Mouse (Mus musculus): ENCODE results near the gene Ctdspl.

Ctdspl gene

DNA sequence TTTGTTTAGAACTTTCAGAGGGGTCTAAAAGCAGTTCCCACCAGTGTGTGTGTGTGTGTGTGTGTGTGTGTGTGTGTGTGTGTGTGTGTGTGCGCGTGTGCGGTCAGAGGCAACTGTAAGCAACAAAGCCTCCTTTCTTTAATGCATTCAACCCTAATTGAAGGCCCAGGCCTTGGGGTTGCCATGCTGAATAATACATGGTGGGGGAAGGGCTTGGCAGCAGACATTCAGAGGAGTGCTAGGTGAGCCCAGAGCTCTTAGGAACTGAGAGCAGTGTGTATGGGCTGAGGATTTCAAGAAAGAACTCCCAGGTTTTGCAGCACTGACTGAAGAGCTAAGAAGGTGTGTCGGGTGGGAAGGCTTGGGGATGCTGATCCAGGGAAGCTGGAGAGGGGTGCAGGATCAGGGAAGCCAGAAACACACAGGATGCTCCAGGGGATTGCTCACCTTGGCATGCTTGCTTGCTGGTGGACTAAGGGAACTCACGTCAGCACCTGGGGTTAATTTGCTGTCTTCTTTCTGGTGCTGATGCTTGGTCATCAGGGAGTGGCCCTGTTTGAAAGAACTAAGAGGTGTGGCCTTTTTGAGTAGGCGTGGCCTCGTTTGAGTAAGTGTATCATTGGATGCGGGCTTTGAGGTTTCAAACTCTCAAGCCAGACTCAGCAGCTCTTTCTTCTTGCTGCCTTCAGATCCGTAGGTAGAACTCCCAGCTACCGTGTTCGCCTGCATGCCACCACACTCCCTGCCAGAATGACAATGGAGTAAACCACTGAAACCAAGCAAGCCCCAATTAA lies 62.7 kb downstream of the Ctdspl start:
- DNase-seq (ENCODE audit: low read depth, low spot score) = no peak

DNA sequence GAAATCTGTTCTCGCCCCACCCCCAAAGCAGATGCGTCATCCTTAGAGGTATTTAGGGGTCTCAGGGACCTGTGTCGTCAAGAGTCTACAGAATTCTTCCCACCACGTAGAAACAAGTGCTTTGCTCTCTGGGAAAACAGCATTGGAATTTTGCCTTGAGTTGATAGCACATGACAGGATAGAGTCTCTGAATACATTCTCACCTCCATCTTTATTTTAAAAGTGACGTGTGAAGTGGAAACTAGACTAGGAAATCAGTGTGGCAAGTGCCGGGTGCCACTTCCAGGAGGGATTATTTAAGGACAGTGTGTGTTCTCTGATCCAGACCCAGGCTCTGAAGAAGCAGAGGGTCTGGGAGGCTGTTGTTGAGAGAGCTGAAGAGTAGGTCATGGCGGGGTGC lies 64.2 kb downstream of the Ctdspl start:
- no peak for DNase-seq (ENCODE audit: low read depth, low spot score)

DNA sequence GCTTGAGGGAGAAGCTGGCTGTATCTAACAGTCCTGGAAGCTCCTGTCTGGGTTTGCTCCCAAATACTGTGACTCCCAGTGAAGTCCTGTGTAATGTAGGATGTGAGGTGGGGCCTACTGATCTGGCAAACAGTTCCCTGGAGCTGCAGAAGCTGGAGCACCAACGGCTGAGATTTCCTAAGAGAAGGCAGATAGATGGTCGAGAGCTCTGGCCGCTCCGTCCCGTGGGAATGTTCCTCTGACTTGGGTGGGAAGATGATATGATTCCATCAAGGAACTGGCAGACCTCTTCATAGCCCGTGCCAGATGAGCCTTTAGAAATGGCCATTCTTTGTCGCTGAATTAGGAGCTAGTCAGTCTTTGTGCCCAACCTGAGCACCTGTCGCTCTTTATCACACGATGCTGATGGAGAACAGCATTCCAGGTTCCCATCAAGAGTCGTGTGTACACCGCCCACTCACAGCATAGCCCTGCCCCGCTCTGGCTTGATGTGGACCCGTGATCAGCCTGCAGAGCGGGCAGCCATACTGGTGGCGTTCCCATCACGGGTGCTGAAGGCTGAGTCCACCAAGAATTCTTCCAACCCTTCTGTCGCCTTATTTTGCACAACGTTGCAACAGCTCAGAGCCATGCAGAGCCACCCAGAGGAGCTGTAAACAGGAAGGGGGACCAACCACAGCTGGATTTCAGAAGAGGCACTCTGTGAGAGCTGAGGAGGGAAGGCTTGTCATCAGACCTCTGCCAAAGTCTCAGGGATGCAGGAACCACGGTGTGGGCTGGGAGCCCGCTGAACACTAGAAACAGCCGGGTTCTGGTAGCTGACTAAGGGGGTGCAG lies 65.7 kb downstream of the Ctdspl start:
- DNase-seq (ENCODE audit: low read depth, low spot score) = no peak

DNA sequence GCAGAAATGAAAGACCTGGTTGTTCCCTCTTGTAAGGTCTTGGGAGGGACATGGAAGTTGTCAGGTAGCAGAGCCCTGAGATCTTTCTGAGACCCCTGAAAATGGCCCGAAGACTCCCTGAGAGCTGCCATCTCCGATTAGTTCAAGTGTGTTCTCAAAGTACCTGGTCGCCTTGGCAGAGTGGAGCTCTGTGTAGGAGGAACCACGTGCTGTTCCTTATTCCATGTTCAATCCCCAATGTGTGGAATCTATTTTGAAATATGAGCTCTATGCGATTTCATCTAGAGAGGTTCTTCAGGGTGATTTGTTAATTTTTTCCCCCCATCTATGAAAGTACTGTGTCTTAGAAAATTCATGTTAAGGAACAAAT lies 66.3 kb downstream of the Ctdspl start:
- no peak for DNase-seq (ENCODE audit: low read depth, low spot score)

DNA sequence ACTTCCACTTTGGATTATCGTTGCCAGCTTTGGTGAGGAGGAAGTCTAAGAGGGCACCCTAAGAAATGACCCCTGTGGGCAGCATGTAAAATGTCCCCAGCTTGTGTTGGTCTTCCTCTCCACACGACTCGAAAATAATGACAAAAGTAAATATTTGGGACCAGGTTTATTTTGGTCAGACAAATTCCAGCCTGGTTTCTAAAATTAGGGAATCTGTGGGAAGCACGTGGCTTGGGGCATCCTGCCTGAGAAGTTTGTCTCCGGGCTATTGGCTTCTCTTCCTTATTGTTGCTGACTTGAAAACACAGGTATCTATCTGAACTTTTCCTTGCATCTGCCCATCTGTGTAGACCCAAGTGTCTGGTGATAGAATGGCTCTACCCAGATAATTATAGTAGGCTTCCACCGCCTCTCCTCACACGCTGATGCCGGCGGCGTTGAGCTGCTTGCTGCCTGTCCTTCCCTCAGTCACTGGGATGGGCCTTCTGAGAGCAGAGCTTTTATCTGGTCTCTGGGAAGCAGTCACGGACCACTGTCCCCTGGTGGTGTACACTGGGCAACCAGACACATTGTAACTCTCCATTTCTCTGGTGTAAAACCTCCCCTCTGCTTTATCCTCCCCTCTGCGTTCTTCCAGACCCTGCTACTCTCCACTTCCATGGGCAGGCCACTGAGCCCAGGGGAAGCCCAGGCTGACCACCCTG lies 68.4 kb downstream of the Ctdspl start:
- no peak for DNase-seq (ENCODE audit: low read depth, low spot score)

DNA sequence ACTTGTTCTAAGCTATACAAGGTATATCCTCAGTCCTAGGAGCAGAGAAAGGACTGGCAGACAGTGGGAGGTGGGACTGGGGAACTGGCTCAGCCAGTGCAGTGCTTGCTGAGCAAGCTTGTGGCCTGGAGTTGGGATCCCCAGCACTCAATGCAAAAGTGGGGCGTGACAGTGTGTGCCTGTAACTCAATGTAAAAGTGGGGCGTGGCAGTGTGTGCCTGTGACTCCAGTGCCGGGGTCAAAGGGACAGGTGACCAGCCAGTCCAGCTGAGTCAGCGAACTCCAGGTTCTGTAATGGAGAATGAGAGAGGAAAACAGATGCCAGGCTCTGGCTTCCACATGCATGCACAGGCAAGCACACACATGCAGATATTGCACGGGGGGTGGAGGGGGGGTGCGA lies 69.3 kb downstream of the Ctdspl start:
- no peak for DNase-seq (ENCODE audit: low read depth, low spot score)

DNA sequence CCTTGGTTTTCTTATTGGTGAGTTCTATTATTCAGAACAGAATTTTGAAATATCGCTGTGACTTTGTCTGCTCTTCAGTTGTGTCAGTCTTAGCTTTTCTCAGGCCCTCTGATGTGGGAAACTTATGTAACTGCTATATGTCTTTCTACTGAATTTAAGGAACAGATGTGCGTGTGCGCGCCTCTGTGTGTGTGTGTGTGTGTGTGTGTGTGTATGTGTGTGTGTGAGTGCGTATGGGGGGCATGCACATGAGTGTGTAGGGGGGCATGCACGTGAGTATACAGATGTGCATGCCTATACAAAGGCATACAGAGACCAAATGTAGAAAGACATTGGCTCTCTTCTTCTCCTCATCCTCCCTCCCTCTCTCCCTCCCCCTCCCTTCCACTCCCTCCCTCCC lies 71.0 kb downstream of the Ctdspl start:
- DNase-seq (ENCODE audit: low read depth, low spot score) = no peak

DNA sequence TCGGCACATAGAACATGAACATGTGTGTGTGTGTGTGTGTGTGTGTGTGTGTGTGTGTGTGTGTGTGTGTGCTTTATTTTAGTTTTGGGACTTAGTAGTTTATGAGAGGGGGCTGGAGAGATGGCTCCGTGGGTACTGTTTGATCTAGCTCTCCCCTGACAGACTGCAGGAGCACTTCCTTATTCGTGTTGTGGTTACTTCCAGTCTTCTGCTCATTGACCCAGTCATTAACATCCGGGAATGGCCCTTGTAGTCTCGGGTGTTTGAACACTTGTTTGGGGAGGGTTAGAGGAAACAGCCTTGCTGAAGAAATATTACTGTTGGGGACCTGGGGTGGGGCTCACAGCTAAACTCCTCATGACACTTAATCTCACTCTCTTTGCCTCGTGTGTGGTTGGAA lies 73.9 kb downstream of the Ctdspl start:
- no peak for DNase-seq (ENCODE audit: low read depth, low spot score)

DNA sequence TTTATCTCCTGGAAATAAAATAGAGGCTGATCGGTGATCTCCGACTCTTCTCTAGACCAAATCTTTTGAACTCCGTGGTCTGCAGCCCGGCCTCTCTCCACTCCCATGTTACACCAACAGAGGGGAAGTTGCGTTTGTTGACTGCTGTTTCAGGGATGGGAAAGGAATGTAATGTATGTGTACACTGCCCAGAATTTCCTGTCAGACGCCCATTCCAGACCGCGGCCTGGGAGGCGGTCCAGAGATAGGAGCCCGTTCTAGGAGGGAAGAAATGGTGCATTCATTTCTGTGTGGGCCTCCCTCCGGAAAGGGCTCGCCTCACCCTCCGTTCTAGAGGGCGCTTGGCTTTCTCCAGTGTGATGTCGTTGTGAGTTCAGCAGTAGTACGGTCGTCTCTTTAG lies 76.0 kb downstream of the Ctdspl start:
- DNase-seq (ENCODE audit: low read depth, low spot score) = no peak

DNA sequence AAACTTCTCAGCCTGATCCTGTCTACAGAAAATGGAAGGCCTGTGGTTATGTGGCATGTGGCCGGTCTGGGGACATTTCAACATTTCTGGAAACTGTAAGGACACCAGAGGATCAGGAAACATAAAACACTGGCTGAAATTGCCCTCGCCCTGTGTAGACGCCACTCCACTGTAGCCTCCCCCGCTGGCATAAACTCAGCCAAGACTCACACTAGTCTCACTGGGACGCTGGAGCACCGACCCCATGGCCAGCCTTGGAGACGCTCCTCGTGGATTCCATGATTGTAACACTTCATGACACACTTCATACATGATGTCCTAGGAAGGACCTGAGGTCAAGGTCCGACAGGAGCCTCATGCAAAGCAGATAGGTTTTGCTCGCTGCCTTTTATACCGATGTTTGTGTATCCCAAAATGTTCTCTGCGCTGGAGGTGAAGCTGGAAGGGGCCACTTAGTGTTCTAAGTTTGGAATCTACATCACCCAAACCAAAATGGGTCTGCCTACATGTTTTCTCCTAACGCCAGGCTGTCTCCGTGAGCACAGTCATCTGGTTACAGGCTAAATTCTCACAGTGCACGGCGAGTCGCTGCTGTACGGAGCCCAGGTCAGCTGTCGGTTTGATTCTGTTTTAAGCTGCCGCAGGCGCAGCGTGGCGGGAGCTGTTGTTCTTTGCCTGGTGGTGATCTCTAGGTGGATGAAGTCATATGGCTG lies 77.9 kb downstream of the Ctdspl start:
- no peak for DNase-seq (ENCODE audit: low read depth, low spot score)

DNA sequence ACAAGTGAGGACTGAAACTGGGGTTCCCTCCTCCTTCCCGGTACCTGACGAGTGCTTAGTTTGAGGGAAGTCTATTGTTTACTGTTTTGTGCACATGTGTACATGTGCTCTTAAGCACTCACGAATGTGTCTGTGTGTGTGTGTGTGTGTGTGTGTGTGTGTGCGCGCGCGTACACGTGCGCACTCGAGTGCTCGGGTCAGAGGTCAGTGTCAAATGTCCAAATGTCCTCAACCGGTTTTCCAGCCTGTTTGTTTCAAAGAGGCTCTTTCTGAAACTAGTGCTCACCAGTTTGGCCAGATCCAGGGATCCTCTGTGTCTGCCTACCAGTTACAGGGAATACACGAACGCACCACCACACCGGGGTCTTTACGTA lies 78.4 kb downstream of the Ctdspl start:
- DNase-seq (ENCODE audit: low read depth, low spot score) = no peak

DNA sequence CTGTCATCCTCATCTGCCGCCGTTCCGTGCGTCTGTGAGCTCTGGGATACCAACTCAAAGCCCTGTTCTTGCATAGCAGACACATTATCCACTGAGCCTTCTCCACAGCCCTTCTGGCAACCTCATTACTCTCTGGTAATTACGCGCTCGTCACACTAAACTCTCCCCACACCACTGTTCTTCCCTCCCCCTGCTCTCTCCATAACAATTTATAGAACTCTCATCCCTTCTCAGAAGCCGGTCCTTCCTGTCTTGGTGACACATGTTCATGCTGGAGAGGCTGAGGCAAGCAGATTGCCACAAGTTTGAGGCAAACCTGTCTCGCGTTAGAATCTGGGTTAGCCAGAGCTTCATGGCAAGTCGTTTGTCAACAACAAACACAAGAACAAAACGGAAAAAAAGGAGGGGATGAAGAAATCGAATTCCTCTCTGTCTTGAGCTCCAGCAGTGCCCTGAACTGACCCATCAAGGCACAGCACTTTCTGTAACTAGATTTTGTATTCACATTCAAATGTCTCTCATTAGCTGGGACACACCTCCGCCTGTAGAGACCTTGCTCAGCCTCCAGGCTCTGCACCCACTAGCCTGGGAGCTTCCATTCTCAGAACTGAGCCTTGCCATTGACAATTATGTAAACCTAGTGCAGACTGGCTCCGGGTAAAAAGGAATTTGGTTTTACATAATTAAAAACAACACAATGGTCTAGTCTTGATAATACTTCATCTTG lies 79.2 kb downstream of the Ctdspl start:
- no peak for DNase-seq (ENCODE audit: low read depth, low spot score)

DNA sequence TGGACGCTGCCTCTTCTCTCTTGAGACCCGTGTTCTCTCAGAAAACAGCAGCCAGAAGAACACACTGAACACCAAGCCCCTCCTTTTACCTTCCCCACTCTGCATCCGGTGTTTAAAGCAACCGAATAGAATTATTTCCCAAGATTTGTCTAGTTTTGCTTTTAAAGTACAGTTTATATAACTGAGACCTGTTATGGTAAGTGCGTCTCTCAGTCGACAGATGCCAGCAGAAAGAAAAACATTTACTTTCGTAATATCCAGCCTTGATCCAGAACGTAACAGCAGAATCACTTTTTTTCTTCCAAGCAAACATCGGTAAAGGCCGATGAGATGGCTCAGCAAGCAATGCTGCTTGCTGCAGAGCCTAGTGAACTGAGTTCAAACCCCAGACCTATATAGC lies 81.0 kb downstream of the Ctdspl start:
- no peak for DNase-seq (ENCODE audit: low read depth, low spot score)

DNA sequence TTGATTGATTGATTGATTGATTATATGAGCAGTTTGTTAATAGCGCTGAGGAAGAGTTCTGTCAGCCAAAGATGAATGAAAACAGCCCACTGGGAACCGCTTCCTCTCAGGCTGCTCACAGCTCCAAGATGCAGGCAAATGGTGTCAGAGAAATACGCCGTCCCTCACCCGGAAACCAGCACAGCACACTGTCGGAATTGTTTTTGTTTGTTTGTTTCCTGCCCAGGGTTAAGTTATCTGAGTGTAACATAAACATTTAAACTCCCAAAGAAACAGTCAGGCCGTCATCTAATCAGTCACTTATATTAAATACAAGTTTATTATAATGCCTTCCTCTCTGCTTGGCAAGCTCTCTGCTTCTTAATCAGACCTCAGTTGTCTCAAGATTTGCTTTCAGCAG lies 82.6 kb downstream of the Ctdspl start:
- no peak for DNase-seq (ENCODE audit: low read depth, low spot score)

DNA sequence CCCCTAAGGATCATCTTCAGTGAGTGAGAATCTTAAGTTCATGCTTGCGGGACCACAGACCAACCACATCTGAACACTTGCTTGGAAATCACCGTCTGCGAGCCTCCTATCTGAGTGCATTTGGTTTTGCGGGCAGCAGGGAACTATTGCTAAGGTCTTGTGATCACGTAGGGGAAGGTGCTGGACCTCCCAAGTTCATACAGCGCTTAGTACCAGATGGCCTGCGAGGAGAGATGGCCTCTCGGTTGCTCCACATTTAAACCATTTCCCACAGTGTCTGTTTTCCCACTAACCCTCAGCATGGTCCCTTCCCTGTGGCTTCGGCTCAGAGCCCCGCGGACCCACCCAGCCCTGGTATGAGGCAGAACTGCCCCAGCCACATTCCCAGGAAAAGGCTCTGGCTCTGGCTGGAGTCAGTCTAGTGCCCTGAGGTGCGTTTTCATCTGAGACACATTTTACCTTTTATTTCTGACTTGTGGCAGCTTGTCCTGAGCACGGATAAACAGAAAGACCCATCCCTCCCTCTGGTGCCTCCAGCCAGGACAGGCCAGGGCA lies 84.0 kb downstream of the Ctdspl start:
- no peak for DNase-seq (ENCODE audit: low read depth, low spot score)

DNA sequence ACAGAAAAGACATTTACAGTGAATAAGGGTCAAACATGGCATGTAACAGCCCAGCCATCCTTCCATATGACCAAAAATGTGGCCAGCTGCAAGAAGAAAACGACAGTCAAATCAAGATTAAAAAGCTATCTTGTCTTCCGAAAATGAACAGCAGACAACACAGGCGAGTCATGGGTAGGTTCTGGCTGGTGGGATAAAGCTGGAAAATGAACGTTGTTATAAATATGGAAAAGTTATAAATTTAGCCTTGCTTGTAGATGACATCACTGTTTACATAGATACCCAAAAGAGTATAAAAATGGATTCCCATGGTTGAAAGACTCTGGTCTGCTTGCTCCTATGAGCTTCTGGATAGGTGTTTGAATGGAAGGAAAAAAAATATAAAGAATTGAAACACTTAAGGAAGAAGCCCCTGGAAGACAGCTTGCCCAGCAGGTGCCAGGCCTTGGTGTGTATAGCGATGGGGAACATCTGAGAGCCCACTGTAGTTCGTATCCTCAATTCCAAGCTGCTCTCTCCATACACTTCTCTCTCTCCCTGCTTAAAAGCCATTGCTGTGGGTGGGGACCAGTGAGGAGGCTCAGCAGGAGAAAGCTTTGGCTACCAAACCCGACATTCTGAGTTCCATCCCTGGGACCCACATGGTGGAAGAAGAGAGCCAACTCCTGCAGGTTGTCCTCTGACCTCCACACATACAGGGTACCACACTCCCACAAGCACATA lies 90.7 kb downstream of the Ctdspl start:
- DNase-seq (ENCODE audit: low read depth, low spot score) = no peak

DNA sequence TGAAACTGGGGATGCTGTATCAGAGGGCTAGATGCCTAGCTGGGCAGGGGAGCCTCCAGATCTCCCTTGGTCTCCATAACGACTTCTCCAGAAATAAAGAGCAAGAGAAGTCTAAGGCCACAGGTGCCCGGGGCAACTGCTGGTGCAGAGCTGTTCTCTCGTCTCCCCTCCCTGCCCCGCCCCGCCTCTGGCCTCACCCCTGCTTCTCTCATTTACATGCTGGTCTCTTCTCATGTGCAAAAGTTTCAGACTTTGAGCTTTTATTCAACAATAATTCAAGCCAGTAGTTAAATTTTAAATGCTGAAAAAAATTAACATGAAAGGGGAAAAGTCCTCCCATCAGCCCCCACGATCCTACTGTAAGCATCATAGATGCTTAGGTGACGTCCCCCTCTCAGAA lies 95.5 kb downstream of the Ctdspl start:
- no peak for DNase-seq (ENCODE audit: low read depth, low spot score)

DNA sequence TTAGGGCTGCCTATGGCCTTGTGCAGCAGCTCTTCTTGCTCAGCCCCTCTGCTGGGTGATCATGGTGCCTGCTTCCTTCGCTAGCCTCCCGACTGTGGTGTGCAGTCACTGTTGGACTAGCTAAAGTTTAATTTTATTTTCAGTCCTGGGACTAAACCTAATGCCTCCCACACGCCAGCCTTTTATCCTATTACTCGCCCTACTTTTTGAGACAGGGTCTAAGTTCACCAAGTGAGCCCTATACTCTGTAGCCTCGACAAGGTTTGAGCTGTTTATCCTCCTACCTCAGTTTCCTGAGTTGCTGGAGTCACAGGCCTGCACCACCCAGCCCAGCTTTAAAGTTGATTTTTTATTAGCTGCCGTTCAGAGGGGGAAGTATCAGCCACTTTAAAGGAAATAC lies 99.0 kb downstream of the Ctdspl start:
- DNase-seq (ENCODE audit: low read depth, low spot score) = no peak

DNA sequence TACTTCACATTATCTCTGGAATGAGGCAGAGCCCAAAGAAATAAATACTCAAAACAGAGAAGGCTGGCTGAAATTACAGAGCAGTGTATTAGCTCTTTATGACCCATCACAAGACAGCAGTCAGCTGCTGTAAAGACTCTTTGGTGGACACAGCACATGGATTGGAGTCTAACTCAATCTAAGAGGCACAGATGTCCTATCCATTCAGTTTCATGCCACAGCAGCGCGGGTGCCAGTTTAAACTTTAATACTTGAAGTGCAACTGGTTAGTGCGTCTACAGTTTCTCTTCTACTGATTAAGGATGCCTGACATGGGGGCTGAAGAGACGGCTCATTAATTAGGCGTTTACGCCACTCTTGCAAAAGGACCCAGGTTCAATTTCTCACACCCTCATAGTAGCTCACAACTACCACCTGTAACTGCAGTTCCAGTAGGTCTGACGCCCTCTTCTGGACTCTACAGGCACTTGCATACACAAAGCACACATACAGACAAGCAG lies 99.6 kb downstream of the Ctdspl start:
- DNase-seq (ENCODE audit: low read depth, low spot score) = no peak

DNA sequence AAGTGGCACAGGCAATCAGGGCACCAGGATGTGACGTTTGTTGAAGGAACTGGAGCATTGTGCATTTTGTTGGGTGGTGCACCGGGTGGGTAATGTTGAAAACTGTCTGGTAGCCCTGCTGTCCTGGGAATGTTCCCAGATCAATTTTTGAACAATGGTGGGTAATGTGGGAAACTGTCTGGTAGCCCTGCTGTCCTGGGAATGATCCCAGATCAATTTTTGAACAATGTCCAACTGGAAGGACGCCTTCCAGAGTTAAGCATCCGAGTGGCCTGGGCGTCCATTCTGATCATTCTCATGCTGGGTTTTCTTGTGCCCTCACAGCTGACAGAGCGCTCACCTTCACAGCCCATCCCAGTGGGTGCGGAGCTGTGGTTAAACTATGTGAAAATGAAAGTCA lies 101.1 kb downstream of the Ctdspl start:
- no peak for DNase-seq (ENCODE audit: low read depth, low spot score)

Data from WW6 (cell line).